Mouse (Mus musculus) myocyte (in vitro differentiated cells): ENCODE measurements around the gene Tmem165. TPM values are rescaled to one million over a fixed set of nuclear protein-coding genes. Genes with fewer than 3 reads are reported as not detected.

ENCODE experiments used
- H3K27me3 ChIP-seq: one replicate; pipeline ENCODE4 v1.6.1; 2011; ENCODE audit not compliant: control insufficient read depth, insufficient read depth, insufficient read length
- H3K36me3 ChIP-seq: one replicate; pipeline ENCODE4 v1.6.1; 2011; ENCODE audit not compliant: control insufficient read depth, insufficient read depth
- H3K4me2 ChIP-seq: one replicate; pipeline ENCODE4 v1.6.1; 2011; ENCODE audit warnings: low read depth, control low read depth
- H3K4me3 ChIP-seq: one replicate; pipeline ENCODE4 v1.5.1; 2011; ENCODE audit warnings: mild to moderate bottlenecking, control low read depth, moderate library complexity
- H3K79me2 ChIP-seq: one replicate; pipeline ENCODE4 v1.6.1; 2011; ENCODE audit not compliant: control insufficient read depth, insufficient read depth
- H3ac ChIP-seq: one replicate; pipeline ENCODE4 v1.6.1; 2011; ENCODE audit not compliant: control insufficient read depth, insufficient read length
- CEBPB ChIP-seq: IDR thresholded peaks from 2 replicates; pipeline ENCODE4 v1.6.1; 2011; ENCODE audit warnings: mild to moderate bottlenecking, moderate library complexity; ENCODE audit not compliant: poor library complexity, insufficient read depth, severe bottlenecking
- E2F4 ChIP-seq: IDR thresholded peaks from one replicate; pipeline ENCODE4 v1.6.1; 2011; ENCODE audit warnings: mild to moderate bottlenecking, control low read depth, moderate library complexity; ENCODE audit not compliant: insufficient read depth
- MAX ChIP-seq: IDR thresholded peaks from one replicate; pipeline ENCODE4 v1.6.1; 2011; ENCODE audit warnings: low read depth, mild to moderate bottlenecking, control low read depth
- MYOD1 ChIP-seq, 3 experiments: IDR thresholded peaks; one replicate each; pipeline ENCODE4 v1.6.1; 2011; ENCODE audit warnings: control low read depth in 2 of 3, low read depth in 2 of 3, mild to moderate bottlenecking in 2 of 3, moderate library complexity in 1 of 3; ENCODE audit not compliant: insufficient read length in 2 of 3, control insufficient read depth in 1 of 3
- MYOG ChIP-seq, 3 experiments: IDR thresholded peaks; one replicate each; pipeline ENCODE4 v1.6.1; 2011; ENCODE audit warnings: control low read depth in 2 of 3, low read depth in 2 of 3, mild to moderate bottlenecking in 2 of 3; ENCODE audit not compliant: insufficient read length in 2 of 3, control insufficient read depth in 1 of 3, insufficient read depth in 1 of 3
- POLR2A ChIP-seq: IDR thresholded peaks from one replicate; pipeline ENCODE4 v1.6.1; 2011; ENCODE audit warnings: low read depth, mild to moderate bottlenecking, control low read depth, moderate library complexity; ENCODE audit not compliant: insufficient read length
- POLR2AphosphoS2 ChIP-seq: IDR thresholded peaks from one replicate; pipeline ENCODE4 v1.6.1; 2011; ENCODE audit warnings: low read depth, control low read depth; ENCODE audit not compliant: insufficient read length
- REST ChIP-seq: IDR thresholded peaks from one replicate; pipeline ENCODE4 v1.6.1; 2011; ENCODE audit warnings: mild to moderate bottlenecking, control low read depth, moderate library complexity; ENCODE audit not compliant: insufficient read depth, insufficient read length
- SRF ChIP-seq: IDR thresholded peaks from one replicate; pipeline ENCODE4 v1.6.1; 2011; ENCODE audit warnings: low read depth; ENCODE audit not compliant: control insufficient read depth, insufficient read length
- TCF12 ChIP-seq: IDR thresholded peaks from one replicate; pipeline ENCODE4 v1.6.1; 2011; ENCODE audit warnings: mild to moderate bottlenecking, control low read depth; ENCODE audit not compliant: poor library complexity, insufficient read depth, severe bottlenecking
- TCF3 ChIP-seq: IDR thresholded peaks from one replicate; pipeline ENCODE4 v1.6.1; 2011; ENCODE audit warnings: low read depth, control low read depth; ENCODE audit not compliant: insufficient read length
- USF1 ChIP-seq: IDR thresholded peaks from one replicate; pipeline ENCODE4 v1.6.1; 2011; ENCODE audit warnings: low read depth, mild to moderate bottlenecking, control low read depth, moderate library complexity
- polyA plus RNA-seq: library from polyadenylated mRNA; unstranded; fragments of >200 nt; fragmentation: generic; extraction: Trizol; gene quantifications from one replicate; pipeline ENCODE4 v1.2.1, GENCODE M21; 2012; ENCODE audit warnings: missing spikeins

The Tmem165 gene
- polyA plus RNA-seq, 1 experiment, result 28.1 TPM

GRCm38 (mm10) chr5:76138512-76138911 lies 45.2 kb upstream of the Tmem165 start:
- TF ChIP-seq POLR2AphosphoS2 (no peak), CEBPB (no peak), MYOD1 (IDR thresholded peaks at IDR 0.05; ENCODE audit: control insufficient read depth in 1 of 3, insufficient read length in 2 of 3, low read depth in 2 of 3) (no peak), MYOG (IDR thresholded peaks at IDR 0.05; ENCODE audit: control insufficient read depth in 1 of 3, insufficient read depth in 1 of 3, insufficient read length in 2 of 3, low read depth in 2 of 3) (no peak), USF1 (no peak), MAX (no peak), E2F4 (no peak), POLR2A (no peak)
- Histone ChIP-seq H3ac (no peak overlapping the region), H3K4me3 (no peak overlapping the region), H3K36me3 (no peaks in the 10 kb centered on the region), H3K79me2 (peaks cover 7% of the 10 kb centered on the region), H3K4me2 (no peak overlapping the region), H3K27me3 (no peaks in the 10 kb centered on the region)

GRCm38 (mm10) chr5:76139171-76139671 lies 44.5 kb upstream of the Tmem165 start:
- H3K4me2 ChIP-seq, result no peak overlapping the region
- no peaks in the 10 kb centered on the region for H3K36me3 ChIP-seq
- H3ac ChIP-seq, result no peak overlapping the region
- peaks cover 7% of the 10 kb centered on the region for H3K79me2 ChIP-seq
- no peaks in the 10 kb centered on the region for H3K27me3 ChIP-seq
- H3K4me3 ChIP-seq, result peak overlapping the region; percentile 57
- TF ChIP-seq TCF12, result no peak
- no peak for TF ChIP-seq MYOG (IDR thresholded peaks at IDR 0.05; ENCODE audit: control insufficient read depth in 1 of 3, insufficient read depth in 1 of 3, insufficient read length in 2 of 3, low read depth in 2 of 3)
- no peak for TF ChIP-seq E2F4
- no peak for TF ChIP-seq SRF
- no peak for TF ChIP-seq MAX
- no peak for TF ChIP-seq POLR2A
- no peak for TF ChIP-seq REST
- TF ChIP-seq CEBPB, result no peak
- TF ChIP-seq USF1, result no peak
- no peak for TF ChIP-seq POLR2AphosphoS2
- no peak for TF ChIP-seq MYOD1 (IDR thresholded peaks at IDR 0.05; ENCODE audit: control insufficient read depth in 1 of 3, insufficient read length in 2 of 3, low read depth in 2 of 3)
- TF ChIP-seq TCF3, result no peak

- peaks cover 7% of the 10 kb centered on the region for H3K79me2 ChIP-seq
- H3K27me3 ChIP-seq, result no peaks in the 10 kb centered on the region
- TF ChIP-seq MYOG (IDR thresholded peaks at IDR 0.05; ENCODE audit: control insufficient read depth in 1 of 3, insufficient read depth in 1 of 3, insufficient read length in 2 of 3, low read depth in 2 of 3) (no peak), REST (no peak), USF1 (peak; percentile 39), TCF12 (no peak), POLR2AphosphoS2 (peak; percentile 45), POLR2A (peak; percentile 81), MYOD1 (IDR thresholded peaks at IDR 0.05; ENCODE audit: control insufficient read depth in 1 of 3, insufficient read length in 2 of 3, low read depth in 2 of 3) (peak in 1 of 3 experiments; percentile 45)
- peak within 1 kb of the TSS; percentile 57 for H3K4me3 ChIP-seq
- peak within 1 kb of the TSS; percentile 78 for H3ac ChIP-seq
- H3K36me3 ChIP-seq, result no peaks in the 10 kb centered on the region
- H3K4me2 ChIP-seq, result peak within 1 kb of the TSS; percentile 94
Measured at GRCm38 (mm10) chr5:76139808-76140729, 43.6 kb upstream of the Tmem165 start, which contains the start of gene Srd5a3. Gene Srd5a3 (plus strand): TSS chr5:76140271.

- H3K27me3 ChIP-seq, result no peaks in the 10 kb centered on the region
- no peaks in the 10 kb centered on the region for H3K36me3 ChIP-seq
- H3ac ChIP-seq, result peak overlapping the region; percentile 78
- no peak for TF ChIP-seq POLR2A
- TF ChIP-seq POLR2AphosphoS2, result peak; percentile 9
- TF ChIP-seq MYOD1 (IDR thresholded peaks at IDR 0.05; ENCODE audit: control insufficient read depth in 1 of 3, insufficient read length in 2 of 3, low read depth in 2 of 3), result no peak
- H3K4me2 ChIP-seq, result peak overlapping the region; percentile 84
- H3K4me3 ChIP-seq, result peak overlapping the region; percentile 57
- peaks cover 7% of the 10 kb centered on the region for H3K79me2 ChIP-seq
Measured at GRCm38 (mm10) chr5:76140730-76141066, 43.0 kb upstream of the Tmem165 start.

GRCm38 (mm10) chr5:76143356-76143755 lies 40.3 kb upstream of the Tmem165 start:
- Histone ChIP-seq H3ac (no peak overlapping the region), H3K4me2 (no peak overlapping the region), H3K79me2 (peaks cover 7% of the 10 kb centered on the region), H3K36me3 (no peaks in the 10 kb centered on the region), H3K4me3 (no peak overlapping the region), H3K27me3 (no peaks in the 10 kb centered on the region)
- TF ChIP-seq TCF3 (no peak), MYOG (IDR thresholded peaks at IDR 0.05; ENCODE audit: control insufficient read depth in 1 of 3, insufficient read depth in 1 of 3, insufficient read length in 2 of 3, low read depth in 2 of 3) (no peak)
